ENCODE assay signal across 10 mouse cellular contexts in genomic region chr11:105179523-105179922, GRCm38 (mm10). TPM values are rescaled to one million over a fixed set of nuclear protein-coding genes. Genes with fewer than 3 reads are reported as not detected.
DNase-seq lines count a peak whose midpoint lies in the region; ATAC-seq lines count a peak whose summit lies in the region.
"Had no signal": no experiment of that assay in that cellular context is flagged by ENCODE, and none has a peak within 500 bp of the region (broad histone marks: within the 10 kb centered on the region; RNA-seq: fewer than 3 reads in every experiment).

No protein-coding gene starts in this region.

- H3K9me3 ChIP-seq in forebrain, embryonic 11.5 days (ENCODE audit: control insufficient read depth, low read length), result no peaks in the 10 kb centered on the region; the same call in 1 of the 2 replicates
- no peaks in the 10 kb centered on the region for H3K9me3 ChIP-seq in kidney, embryonic 16.5 days (ENCODE audit: low read length)
- no peaks in the 10 kb centered on the region for H3K9me3 ChIP-seq in midbrain, embryonic 13.5 days

- intact Hi-C loops in gastrocnemius, postnatal 14 days (cut with DNase I; ENCODE audit: low total_unique reads), result no loop called here

- no peak overlapping the region for H3K9ac ChIP-seq in forebrain, embryonic 11.5 days (ENCODE audit: low read length)
- H3K9ac ChIP-seq in kidney, embryonic 16.5 days (replicated peaks; ENCODE audit: low read length), result 0 out of 2 replicates have a peak overlapping the region, but pooled peaks have one; percentile 93
- H3K9ac ChIP-seq in midbrain, embryonic 13.5 days (replicated peaks), result no peak overlapping the region

- peak; percentile 16 for DNase-seq in gastrocnemius, postnatal 25 days
- DNase-seq in gastrocnemius, postnatal 14 days, result no peak
- no peak for DNase-seq in forebrain, embryonic 11.5 days (ENCODE audit: low spot score)
- no peak for DNase-seq in adrenal gland, postnatal 14 days
- no peak for DNase-seq in thymus, postnatal 10 days (ENCODE audit: low spot score in 2 of 2)
- DNase-seq in thymus, adult 18-20 months, result no peak
- DNase-seq: right cerebral cortex, adult 18-20 months had no signal

- ATAC-seq in forebrain, embryonic 11.5 days (replicated peaks; ENCODE audit: low FRiP score), result no peak
- no peak for ATAC-seq in kidney, embryonic 16.5 days (ENCODE audit: low FRiP score, low TSS enrichment)
- ATAC-seq in midbrain, embryonic 13.5 days, result no peak

- H3K4me1 ChIP-seq in forebrain, embryonic 11.5 days (replicated peaks; ENCODE audit: control insufficient read depth, insufficient read depth, low read length), result no peaks in the 10 kb centered on the region; the same call in 1 of the 2 replicates
- H3K4me1 ChIP-seq in kidney, embryonic 16.5 days (ENCODE audit: insufficient read depth, low read length), result peaks cover 25% of the 10 kb centered on the region
- H3K4me1 ChIP-seq in midbrain, embryonic 13.5 days (replicated peaks), result peaks cover 33% of the 10 kb centered on the region

- no peaks in the 10 kb centered on the region for H3K27me3 ChIP-seq in forebrain, embryonic 11.5 days (ENCODE audit: control insufficient read depth, insufficient read depth, low read length)
- H3K27me3 ChIP-seq in kidney, embryonic 16.5 days (ENCODE audit: insufficient read depth, low read length), result no peaks in the 10 kb centered on the region
- no peaks in the 10 kb centered on the region for H3K27me3 ChIP-seq in midbrain, embryonic 13.5 days

- no peak overlapping the region for H3K27ac ChIP-seq in forebrain, embryonic 11.5 days (ENCODE audit: low read depth, low read length)
- H3K27ac ChIP-seq in kidney, embryonic 16.5 days (ENCODE audit: low read length), result peak overlapping the region; percentile 97
- no peak overlapping the region for H3K27ac ChIP-seq in midbrain, embryonic 13.5 days

- no peak overlapping the region for H3K4me3 ChIP-seq in forebrain, embryonic 11.5 days (ENCODE audit: low read depth, low read length)
- H3K4me3 ChIP-seq in kidney, embryonic 16.5 days (ENCODE audit: low read length), result peak overlapping the region; percentile 89
- H3K4me3 ChIP-seq in midbrain, embryonic 13.5 days (replicated peaks), result peak overlapping the region; percentile 95

- H3K4me2 ChIP-seq in forebrain, embryonic 11.5 days (ENCODE audit: low read depth, low read length, severe bottlenecking), result peak overlapping the region; percentile 82; the same call in 1 of the 2 replicates
- peak overlapping the region; percentile 89 for H3K4me2 ChIP-seq in kidney, embryonic 16.5 days (replicated peaks; ENCODE audit: low read depth, low read length)
- H3K4me2 ChIP-seq in midbrain, embryonic 13.5 days (replicated peaks), result peak overlapping the region; percentile 79

- H3K36me3 ChIP-seq in forebrain, embryonic 11.5 days (ENCODE audit: control insufficient read depth, insufficient read depth, low read length), result peaks cover 3% of the 10 kb centered on the region; the same call in 1 of the 2 replicates
- H3K36me3 ChIP-seq in kidney, embryonic 16.5 days (ENCODE audit: insufficient read depth, low read length), result peaks cover 8% of the 10 kb centered on the region; the same call in 1 of the 2 replicates
- H3K36me3 ChIP-seq in midbrain, embryonic 13.5 days, result peaks cover 9% of the 10 kb centered on the region; the same call in 1 of the 2 replicates

- 96% methylated on average over 4 of the region's 4 CpGs for WGBS in forebrain, embryonic 11.5 days
- 29% methylated on average over 4 of the region's 4 CpGs for WGBS in kidney, embryonic 16.5 days
- 88% methylated on average over 4 of the region's 4 CpGs for WGBS in midbrain, embryonic 13.5 days

RNA-seq across cellular contexts. Expression of gene Tlk2, which starts 0.9 kb away (rescaled TPM):
- total RNA-seq in gastrocnemius, postnatal 25 days (2021), result 10 to 100 TPM; 33.8 to 35.8 TPM
- total RNA-seq in gastrocnemius, postnatal 14 days (2021), result 10 to 100 TPM; 32.3 to 33.6 TPM
- 27.5 and 31.5 TPM in 2 replicates for polyA plus RNA-seq in forebrain, embryonic 11.5 days (2014; fragmentation: Nextera tagmentation; extraction: Ambion mirVana)
- polyA plus RNA-seq in kidney, embryonic 16.5 days (2015; fragmentation: Nextera tagmentation; extraction: Ambion mirVana), result 14.0 and 18.4 TPM in 2 replicates
- 23.6 and 24.7 TPM in 2 replicates for polyA plus RNA-seq in midbrain, embryonic 13.5 days (2015; fragmentation: Nextera tagmentation; extraction: Ambion mirVana)
- total RNA-seq in adrenal gland, postnatal 14 days (2021), result 43.5 and 52.3 TPM in 2 replicates

RNA-seq across cellular contexts. Expression of gene Gm10842, which starts 32.8 kb away (rescaled TPM):
- total RNA-seq in gastrocnemius, postnatal 25 days (2021), result not detected
- not detected for total RNA-seq in gastrocnemius, postnatal 14 days (2021)
- not detected in 2 replicates for polyA plus RNA-seq in forebrain, embryonic 11.5 days (2014; fragmentation: Nextera tagmentation; extraction: Ambion mirVana)
- polyA plus RNA-seq in kidney, embryonic 16.5 days (2015; fragmentation: Nextera tagmentation; extraction: Ambion mirVana), result not detected in 2 replicates
- not detected in 2 replicates for polyA plus RNA-seq in midbrain, embryonic 13.5 days (2015; fragmentation: Nextera tagmentation; extraction: Ambion mirVana)
- not detected in 2 replicates for total RNA-seq in adrenal gland, postnatal 14 days (2021)
- polyA plus RNA-seq: C2C12 had no signal

RNA-seq across cellular contexts. Expression of gene Mettl2, which starts 53.3 kb away (rescaled TPM):
- total RNA-seq in gastrocnemius, postnatal 25 days (2021), result 1 to 10 TPM; 6.7 to 6.8 TPM
- total RNA-seq in gastrocnemius, postnatal 14 days (2021), result 1 to 10 TPM; 6.9 to 9.6 TPM
- 41.7 and 43.2 TPM in 2 replicates for polyA plus RNA-seq in forebrain, embryonic 11.5 days (2014; fragmentation: Nextera tagmentation; extraction: Ambion mirVana)
- polyA plus RNA-seq in kidney, embryonic 16.5 days (2015; fragmentation: Nextera tagmentation; extraction: Ambion mirVana), result 44.7 and 45.7 TPM in 2 replicates
- 32.0 and 34.5 TPM in 2 replicates for polyA plus RNA-seq in midbrain, embryonic 13.5 days (2015; fragmentation: Nextera tagmentation; extraction: Ambion mirVana)
- total RNA-seq in adrenal gland, postnatal 14 days (2021), result 18.2 and 22.8 TPM in 2 replicates
